8 mouse cellular contexts compared by ENCODE assay signal in the genomic region with DNA sequence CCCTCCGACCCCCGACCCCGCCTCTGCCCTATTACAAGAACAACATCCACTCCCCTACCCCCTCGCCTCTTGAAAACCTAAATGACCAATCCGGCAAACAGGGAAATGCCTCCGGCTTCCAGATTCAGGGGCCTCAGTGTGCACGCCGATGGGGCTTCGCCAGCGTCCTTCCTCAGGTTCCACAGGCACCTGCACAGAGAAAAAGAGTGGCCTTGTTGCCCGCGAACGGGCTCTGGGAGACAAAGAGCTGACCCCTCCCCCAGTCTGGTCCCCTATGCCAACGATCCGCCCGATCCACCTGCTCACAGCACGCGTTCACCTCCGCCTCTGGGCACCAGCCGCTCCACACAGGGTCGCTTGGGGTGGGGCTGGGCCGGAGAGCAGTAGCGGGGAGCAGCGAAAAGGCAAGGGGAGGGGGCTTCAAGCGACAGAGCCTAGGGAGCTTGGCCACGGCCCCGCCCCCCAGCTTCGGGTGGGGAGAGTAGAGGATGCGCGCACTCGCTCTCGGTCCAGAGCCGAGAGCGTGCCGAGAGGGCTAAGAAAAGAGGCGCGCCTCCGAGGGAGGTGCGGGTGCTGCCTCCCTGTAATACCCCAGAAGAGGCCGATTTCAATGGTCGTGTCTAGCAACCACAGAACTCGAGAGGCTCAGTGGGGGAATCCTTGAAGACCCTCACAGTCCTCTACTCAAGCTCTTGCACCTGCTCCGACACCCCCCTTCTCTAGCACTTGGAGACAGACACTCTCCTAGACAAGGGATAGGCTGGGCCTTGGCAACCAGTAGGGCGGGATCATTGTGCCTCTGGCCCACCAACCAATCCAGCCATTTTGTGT. TPM values are rescaled to one million over a fixed set of nuclear protein-coding genes. Genes with fewer than 3 reads are reported as not detected.
A peak's percentile ranks its signal among the peaks of the same experiment; 100 is the strongest.
DNase-seq lines count a peak whose midpoint lies in the region; ATAC-seq lines count a peak whose summit lies in the region.

Prr36 (minus strand) TSS at position 669 of the 831 bp plus-strand sequence.

- ATAC-seq in limb, embryonic 13.5 days (ENCODE audit: low FRiP score, low read depth): no peak
- ATAC-seq in neural tube, embryonic 14.5 days (ENCODE audit: low read depth): peak; percentile 92
- no peak for ATAC-seq in erythroblast, adult 5-6 weeks (replicated peaks; ENCODE audit: low FRiP score, poor library complexity, severe bottlenecking)

- peaks cover 51% of the 10 kb centered on the region for H3K4me1 ChIP-seq in hindbrain, embryonic 10.5 days (replicated peaks)
- peaks cover 37% of the 10 kb centered on the region for H3K4me1 ChIP-seq in limb, embryonic 13.5 days
- peaks cover 33% of the 10 kb centered on the region for H3K4me1 ChIP-seq in neural tube, embryonic 14.5 days (ENCODE audit: control insufficient read depth, insufficient read depth, low read length)

- peak; percentile 56 for DNase-seq in adrenal gland, adult 2 months
- no peak for DNase-seq in adrenal gland, adult 18-20 months (ENCODE audit: low spot score in 2 of 2)
- peak; percentile 52 for DNase-seq in thymus, postnatal 4 days
- no peak for DNase-seq in thymus, adult 18-20 months
- DNase-seq in hindbrain, embryonic 10.5 days (ENCODE audit: low spot score): peak; percentile 84

- peaks cover 6% of the 10 kb centered on the region; the same call in 1 of the 2 replicates for H3K36me3 ChIP-seq in hindbrain, embryonic 10.5 days
- H3K36me3 ChIP-seq in limb, embryonic 13.5 days: no peaks in the 10 kb centered on the region
- peaks cover 11% of the 10 kb centered on the region; the same call in 1 of the 2 replicates for H3K36me3 ChIP-seq in neural tube, embryonic 14.5 days (ENCODE audit: control insufficient read depth, insufficient read depth, low read length)

- peaks cover 66% of the 10 kb centered on the region for H3K27me3 ChIP-seq in hindbrain, embryonic 10.5 days (ENCODE audit: insufficient read depth, poor library complexity, severe bottlenecking)
- H3K27me3 ChIP-seq in limb, embryonic 13.5 days: peaks cover 61% of the 10 kb centered on the region
- H3K27me3 ChIP-seq in neural tube, embryonic 14.5 days (ENCODE audit: control insufficient read depth, insufficient read depth, low read length): no peaks in the 10 kb centered on the region

- H3K9ac ChIP-seq in limb, embryonic 13.5 days: peak within 1 kb of the TSS; percentile 61
- peak within 1 kb of the TSS; percentile 95 for H3K9ac ChIP-seq in neural tube, embryonic 14.5 days (replicated peaks; ENCODE audit: low read depth, low read length)

- WGBS in hindbrain, embryonic 10.5 days: 1% methylated on average over 44 of the region's 44 CpGs
- 3% methylated on average over 44 of the region's 44 CpGs for WGBS in limb, embryonic 13.5 days
- under 1% methylated on average over 44 of the region's 44 CpGs for WGBS in neural tube, embryonic 14.5 days

- H3K9me3 ChIP-seq in hindbrain, embryonic 10.5 days: no peaks in the 10 kb centered on the region
- H3K9me3 ChIP-seq in limb, embryonic 13.5 days: no peaks in the 10 kb centered on the region; the same call in 1 of the 2 replicates
- no peaks in the 10 kb centered on the region for H3K9me3 ChIP-seq in neural tube, embryonic 14.5 days (ENCODE audit: control insufficient read depth, low read length)

- peak within 1 kb of the TSS; percentile 70 for H3K4me3 ChIP-seq in hindbrain, embryonic 10.5 days
- peak within 1 kb of the TSS; percentile 52 for H3K4me3 ChIP-seq in limb, embryonic 13.5 days
- H3K4me3 ChIP-seq in neural tube, embryonic 14.5 days (ENCODE audit: low read depth, low read length): peak within 1 kb of the TSS; percentile 73

- H3K27ac ChIP-seq in hindbrain, embryonic 10.5 days: peak within 1 kb of the TSS; percentile 94
- H3K27ac ChIP-seq in limb, embryonic 13.5 days: no peak within 1 kb of the TSS
- H3K27ac ChIP-seq in neural tube, embryonic 14.5 days (ENCODE audit: low read depth, low read length): peak within 1 kb of the TSS; percentile 94

- peak within 1 kb of the TSS; percentile 91 for H3K4me2 ChIP-seq in limb, embryonic 13.5 days (replicated peaks)
- H3K4me2 ChIP-seq in neural tube, embryonic 14.5 days (ENCODE audit: low read depth, low read length): peak within 1 kb of the TSS; percentile 94

RNA-seq across cellular contexts. Expression of gene Prr36, which starts in this region (rescaled TPM):
- total RNA-seq in adrenal gland, adult 2 months (2021): 1 to 10 TPM; 4.9 to 5.1 TPM
- polyA plus RNA-seq in adrenal gland, adult 2 months (2012; rRNA removed): 2.6 and 4.0 TPM in 2 replicates
- 1 to 10 TPM; 3.5 to 6.1 TPM for total RNA-seq in adrenal gland, adult 18-20 months (2021)
- polyA plus RNA-seq in hindbrain, embryonic 10.5 days (2016; fragmentation: Nextera tagmentation; extraction: Ambion mirVana): 13.1 and 27.1 TPM in 2 replicates
- polyA plus RNA-seq in limb, embryonic 13.5 days (2015; fragmentation: Nextera tagmentation; extraction: Ambion mirVana): 1.3 and 1.6 TPM in 2 replicates
- polyA plus RNA-seq in neural tube, embryonic 14.5 days (2014; fragmentation: Nextera tagmentation; extraction: Ambion mirVana): 48.5 and 53.3 TPM in 2 replicates
- not detected in 2 replicates for total RNA-seq in erythroblast, adult 5-6 weeks (2015; ENCODE audit: low replicate concordance)
- 0.09 TPM in 1 of 2 replicates, not detected in the other for total RNA-seq in erythroblast, adult 5-6 weeks (2017; ENCODE audit: low replicate concordance)

Comparison
In these comparisons a context has a peak if more than half of its experiments do, and no peak if none do; other contexts are left out.
1. RNA of gene Prr36 (total RNA-seq): 3.5 to 6.1 TPM in adrenal gland, adult 18-20 months and 4.9 to 5.1 TPM in adrenal gland, adult 2 months; 0.09 TPM in erythroblast, adult 5-6 weeks; every median in the first group is over 4 times any median in the second.
2. DNase-seq: peak in adrenal gland, adult 2 months (single experiment), thymus, postnatal 4 days (single experiment) and hindbrain, embryonic 10.5 days (single experiment); none in adrenal gland, adult 18-20 months (0 of 2) and thymus, adult 18-20 months (0 of 2).
3. Peak in every context shown above with its lines, with median percentiles within 50 percentile points of each other: H3K4me3 ChIP-seq.